Mouse (Mus musculus): ENCODE measurements at regions not wholly inside any gene's neighbourhood (a gene's known extent, or its start where the extent isn't known, plus 50 kb on each side); places are given as distances from the start of the nearest gene placed in this dataset.

DNA sequence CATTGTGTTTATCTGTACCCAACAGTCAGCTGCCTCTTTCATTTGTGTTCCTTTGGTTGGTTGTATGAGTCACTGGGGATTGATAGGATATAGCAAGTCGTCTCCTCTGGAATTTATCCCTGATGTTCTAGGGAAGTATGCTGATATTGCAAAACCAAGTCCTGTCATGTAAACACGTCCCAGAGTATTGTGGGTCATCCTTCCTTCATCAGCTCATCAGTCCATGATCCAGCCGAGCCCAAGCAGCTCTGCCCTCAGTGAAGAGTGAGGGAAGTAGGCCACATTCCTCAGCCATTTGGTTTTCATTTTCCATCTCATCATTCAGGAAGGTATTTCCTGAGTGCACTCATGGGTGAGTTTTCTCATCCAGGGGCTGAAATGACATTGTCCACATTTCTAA, 54.3 kb upstream of the Ampd3 start:
- H3K27ac ChIP-seq (ENCODE audit: control insufficient read depth, insufficient read depth, low read length) = no peak overlapping the region
- peaks cover 2% of the 10 kb centered on the region for H3K4me1 ChIP-seq (replicated peaks; ENCODE audit: control insufficient read depth, insufficient read depth, low read length)
- H3K36me3 ChIP-seq (ENCODE audit: control insufficient read depth, insufficient read depth, low read length) = no peaks in the 10 kb centered on the region
- no peak for TF ChIP-seq CTCF (IDR thresholded peaks at IDR 0.05; ENCODE audit: borderline replicate concordance, control insufficient read depth, extremely low read depth, insufficient read depth, low read length, poor library complexity)
- TF ChIP-seq POLR2A (IDR thresholded peaks at IDR 0.05; ENCODE audit: control insufficient read depth, extremely low read depth, insufficient read depth, low read length, poor library complexity) = no peak
- no peak for DNase-seq
- no peak overlapping the region for H3K4me3 ChIP-seq (ENCODE audit: control insufficient read depth, insufficient read depth, low read length)
- 87% methylated on average over 3 of the region's 3 CpGs for WGBS
- H3K27me3 ChIP-seq (ENCODE audit: control insufficient read depth, insufficient read depth, low read length) = no peaks in the 10 kb centered on the region

DNA sequence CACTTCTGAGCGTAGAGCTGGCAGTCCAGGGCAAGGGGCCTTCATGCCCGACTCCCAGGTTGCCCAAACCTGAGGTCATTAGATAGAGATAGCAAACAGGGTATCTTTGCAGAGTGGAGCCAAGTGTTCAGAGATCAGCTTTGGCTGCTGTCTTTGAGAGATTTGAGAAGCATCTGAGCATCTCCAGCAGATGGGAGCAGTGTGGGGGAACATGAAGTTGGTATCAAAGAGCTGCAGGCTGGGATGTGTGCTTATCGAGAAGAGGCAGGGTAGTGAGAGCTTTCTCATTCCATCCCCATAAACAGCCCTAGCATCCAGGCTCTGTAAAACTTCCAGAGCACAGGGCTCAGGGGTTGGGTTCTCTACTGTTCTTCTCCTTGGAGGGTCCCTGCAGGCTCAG, 52.9 kb upstream of the Ampd3 start:
- TF ChIP-seq CTCF (IDR thresholded peaks at IDR 0.05; ENCODE audit: borderline replicate concordance, control insufficient read depth, extremely low read depth, insufficient read depth, low read length, poor library complexity) = no peak
- no peak for TF ChIP-seq POLR2A (IDR thresholded peaks at IDR 0.05; ENCODE audit: control insufficient read depth, extremely low read depth, insufficient read depth, low read length, poor library complexity)
- WGBS = 95% methylated on average over 3 of the region's 3 CpGs

GRCm38 (mm10) chr7:110715545-110715944, 52.5 kb upstream of the Ampd3 start:
- no peak for DNase-seq
- WGBS = 87% methylated on average over 6 of the region's 6 CpGs
- Histone ChIP-seq H3K4me1 (replicated peaks; ENCODE audit: control insufficient read depth, insufficient read depth, low read length) (no peaks in the 10 kb centered on the region), H3K36me3 (ENCODE audit: control insufficient read depth, insufficient read depth, low read length) (no peaks in the 10 kb centered on the region), H3K27me3 (ENCODE audit: control insufficient read depth, insufficient read depth, low read length) (no peaks in the 10 kb centered on the region), H3K27ac (ENCODE audit: control insufficient read depth, insufficient read depth, low read length) (no peak overlapping the region), H3K4me3 (ENCODE audit: control insufficient read depth, insufficient read depth, low read length) (no peak overlapping the region)
- no peak for TF ChIP-seq CTCF (IDR thresholded peaks at IDR 0.05; ENCODE audit: borderline replicate concordance, control insufficient read depth, extremely low read depth, insufficient read depth, low read length, poor library complexity)
- TF ChIP-seq POLR2A (IDR thresholded peaks at IDR 0.05; ENCODE audit: control insufficient read depth, extremely low read depth, insufficient read depth, low read length, poor library complexity) = no peak

More for the DNA sequence above, 52.9 kb upstream of the Ampd3 start:
- H3K36me3 ChIP-seq (ENCODE audit: control insufficient read depth, insufficient read depth, low read length) = no peaks in the 10 kb centered on the region
- DNase-seq = no peak
- H3K27me3 ChIP-seq (ENCODE audit: control insufficient read depth, insufficient read depth, low read length) = no peaks in the 10 kb centered on the region
- H3K4me1 ChIP-seq (replicated peaks; ENCODE audit: control insufficient read depth, insufficient read depth, low read length) = no peaks in the 10 kb centered on the region
- H3K27ac ChIP-seq (ENCODE audit: control insufficient read depth, insufficient read depth, low read length) = no peak overlapping the region
- H3K4me3 ChIP-seq (ENCODE audit: control insufficient read depth, insufficient read depth, low read length) = no peak overlapping the region

DNA sequence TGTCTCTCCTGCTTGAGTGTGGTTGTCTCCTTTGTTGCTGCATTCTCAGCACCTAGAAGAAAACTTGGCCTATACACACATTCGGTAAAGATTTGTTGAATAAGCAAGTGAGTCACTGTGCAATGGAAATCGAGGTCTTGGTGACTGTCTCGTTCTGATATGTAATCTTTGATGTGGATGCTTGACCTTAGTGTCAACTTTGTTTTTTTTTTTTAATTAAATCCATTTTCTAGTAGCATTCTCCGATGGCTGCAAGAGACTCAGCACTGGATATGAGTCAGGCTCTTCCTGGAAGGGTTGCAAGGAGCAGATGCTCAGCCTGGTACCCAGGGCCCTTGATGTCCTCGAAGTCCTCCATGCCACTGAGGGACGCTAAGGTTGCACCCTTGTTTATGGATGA, 50.9 kb upstream of the Ampd3 start:
- no peak overlapping the region for H3K27ac ChIP-seq (ENCODE audit: control insufficient read depth, insufficient read depth, low read length)
- no peaks in the 10 kb centered on the region for H3K4me1 ChIP-seq (replicated peaks; ENCODE audit: control insufficient read depth, insufficient read depth, low read length)
- H3K4me3 ChIP-seq (ENCODE audit: control insufficient read depth, insufficient read depth, low read length) = no peak overlapping the region
- H3K27me3 ChIP-seq (ENCODE audit: control insufficient read depth, insufficient read depth, low read length) = no peaks in the 10 kb centered on the region
- 88% methylated on average over 6 of the region's 6 CpGs for WGBS
- DNase-seq = no peak
- TF ChIP-seq POLR2A (IDR thresholded peaks at IDR 0.05; ENCODE audit: control insufficient read depth, extremely low read depth, insufficient read depth, low read length, poor library complexity) (no peak), CTCF (IDR thresholded peaks at IDR 0.05; ENCODE audit: borderline replicate concordance, control insufficient read depth, extremely low read depth, insufficient read depth, low read length, poor library complexity) (no peak)
- H3K36me3 ChIP-seq (ENCODE audit: control insufficient read depth, insufficient read depth, low read length) = no peaks in the 10 kb centered on the region

Data from thymus, adult 2 months (tissue).